Mouse (Mus musculus) spleen, adult 12 weeks (tissue): ENCODE results near the gene Smim1.

Source experiments
- DNase-seq: peaks from one replicate; pipeline ENCODE4 v3.0.0; 2022; ENCODE audit warnings: low spot score

Gene Smim1

DNA sequence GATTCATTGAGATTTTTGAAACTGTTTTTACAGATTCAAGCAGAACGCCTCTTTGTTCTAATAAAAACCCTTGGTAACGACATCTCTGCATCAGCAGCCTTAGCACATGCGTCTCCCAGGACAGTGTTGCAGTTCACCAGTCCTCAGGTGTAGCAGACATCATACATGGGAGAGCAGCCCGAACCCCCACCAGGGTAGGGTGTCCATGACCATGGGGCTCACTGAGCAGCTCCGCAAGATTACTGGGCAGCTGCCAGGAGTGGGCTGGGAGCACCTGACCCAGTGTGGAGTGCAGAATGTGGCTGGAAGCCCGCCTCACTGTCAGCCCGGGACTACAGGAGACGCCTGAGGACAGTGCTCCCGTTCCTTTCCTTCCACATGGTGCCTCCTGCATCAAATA lies 4.6 kb downstream of the Smim1 start:
- no peak for DNase-seq

DNA sequence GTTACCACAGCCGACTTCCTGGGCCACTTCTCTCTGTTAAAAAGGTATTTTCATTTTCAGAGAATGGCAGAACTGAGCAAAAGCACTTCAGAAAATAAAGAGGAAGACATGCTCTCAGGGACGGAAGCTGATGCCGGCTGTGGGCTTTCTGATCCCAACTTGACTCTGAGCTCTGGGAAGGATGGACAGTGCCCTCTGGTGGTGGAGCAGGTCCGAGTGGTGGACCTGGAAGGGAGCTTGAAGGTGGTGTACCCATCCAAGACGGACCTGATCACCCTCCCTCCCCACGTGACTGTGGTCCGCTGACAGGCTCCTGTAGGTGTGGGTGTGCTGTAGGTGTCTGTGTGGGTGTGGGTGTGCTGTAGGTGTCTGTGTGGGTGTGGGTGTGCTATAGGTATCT lies 6.5 kb downstream of the Smim1 start:
- no peak for DNase-seq

DNA sequence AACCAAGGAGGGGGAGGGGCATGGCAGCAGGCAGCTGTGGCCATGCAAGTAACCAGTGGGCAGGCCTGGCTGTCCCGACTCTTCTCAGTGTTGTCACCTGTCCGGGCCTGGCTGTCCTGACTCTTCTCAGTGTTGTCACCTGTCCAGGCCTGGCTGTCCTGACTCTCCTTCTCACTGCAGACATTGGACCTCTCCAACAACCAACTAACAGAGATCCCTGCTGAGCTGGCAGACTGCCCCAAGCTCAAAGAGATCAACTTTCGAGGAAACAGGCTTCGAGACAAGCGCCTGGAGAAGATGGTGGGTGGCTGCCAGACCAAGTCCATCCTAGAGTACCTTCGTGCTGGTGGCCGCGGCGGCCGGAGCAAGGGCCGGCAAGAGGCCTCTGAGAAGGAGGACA lies 10.6 kb downstream of the Smim1 start:
- DNase-seq, result no peak

DNA sequence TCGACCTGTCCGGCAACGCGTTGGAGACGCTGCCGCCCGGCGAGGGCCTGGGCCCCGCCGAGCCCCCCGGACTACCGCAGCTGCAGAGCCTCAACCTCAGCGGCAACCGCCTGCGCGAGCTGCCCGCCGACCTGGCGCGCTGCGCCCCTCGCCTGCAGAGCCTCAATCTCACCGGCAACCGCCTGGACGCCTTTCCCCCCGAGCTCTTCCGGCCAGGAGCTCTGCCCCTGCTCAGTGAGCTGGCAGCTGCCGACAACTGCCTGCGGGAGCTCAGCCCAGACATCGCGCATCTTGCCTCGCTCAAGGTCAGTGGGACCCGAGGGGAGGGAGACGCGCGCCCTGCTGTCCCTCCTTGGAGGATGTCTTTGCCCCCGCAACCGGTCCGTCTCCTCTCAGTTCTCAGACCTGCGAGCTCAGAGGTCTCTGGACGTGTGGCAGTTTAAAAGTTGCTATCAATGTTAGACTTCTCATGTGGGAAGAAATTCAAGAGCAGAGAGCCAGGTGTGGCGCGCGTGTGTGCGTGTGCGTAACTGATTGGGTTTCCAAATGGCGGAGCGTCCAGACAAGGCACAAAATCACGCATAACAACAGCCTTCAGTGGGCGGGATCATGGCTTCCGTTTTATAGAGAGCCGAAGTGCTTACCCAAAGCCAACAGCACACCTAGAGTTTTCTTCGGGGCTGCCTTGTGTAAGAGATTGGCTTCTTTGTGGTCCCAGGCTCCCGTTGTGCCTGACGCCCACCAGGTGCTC lies 13.7 kb downstream of the Smim1 start:
- no peak for DNase-seq

DNA sequence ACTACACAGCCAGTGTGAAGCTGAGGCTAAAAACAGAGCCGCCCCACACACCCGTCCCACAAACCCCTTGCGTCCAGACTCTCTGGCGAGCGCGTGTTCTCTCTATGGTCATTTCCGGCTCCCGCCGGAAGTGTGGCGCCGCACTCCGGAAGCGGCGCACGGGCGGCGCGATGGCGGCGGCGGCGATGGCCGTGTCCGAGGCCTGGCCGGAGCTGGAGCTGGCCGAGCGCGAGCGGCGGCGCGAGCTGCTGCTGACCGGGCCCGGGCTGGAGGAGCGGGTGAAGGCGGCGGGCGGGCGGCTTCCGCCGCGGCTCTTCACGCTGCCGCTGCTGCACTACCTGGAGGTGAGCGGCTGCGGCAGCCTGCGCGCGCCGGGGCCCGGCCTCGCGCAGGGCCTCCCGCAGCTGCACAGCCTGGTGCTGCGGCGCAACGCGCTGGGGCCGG lies 14.4 kb downstream of the Smim1 start, which contains the start of gene Lrrc47:
Gene Lrrc47 (plus strand): TSS at position 86 of the 444 bp plus-strand sequence.
- peak; percentile 68 for DNase-seq

DNA sequence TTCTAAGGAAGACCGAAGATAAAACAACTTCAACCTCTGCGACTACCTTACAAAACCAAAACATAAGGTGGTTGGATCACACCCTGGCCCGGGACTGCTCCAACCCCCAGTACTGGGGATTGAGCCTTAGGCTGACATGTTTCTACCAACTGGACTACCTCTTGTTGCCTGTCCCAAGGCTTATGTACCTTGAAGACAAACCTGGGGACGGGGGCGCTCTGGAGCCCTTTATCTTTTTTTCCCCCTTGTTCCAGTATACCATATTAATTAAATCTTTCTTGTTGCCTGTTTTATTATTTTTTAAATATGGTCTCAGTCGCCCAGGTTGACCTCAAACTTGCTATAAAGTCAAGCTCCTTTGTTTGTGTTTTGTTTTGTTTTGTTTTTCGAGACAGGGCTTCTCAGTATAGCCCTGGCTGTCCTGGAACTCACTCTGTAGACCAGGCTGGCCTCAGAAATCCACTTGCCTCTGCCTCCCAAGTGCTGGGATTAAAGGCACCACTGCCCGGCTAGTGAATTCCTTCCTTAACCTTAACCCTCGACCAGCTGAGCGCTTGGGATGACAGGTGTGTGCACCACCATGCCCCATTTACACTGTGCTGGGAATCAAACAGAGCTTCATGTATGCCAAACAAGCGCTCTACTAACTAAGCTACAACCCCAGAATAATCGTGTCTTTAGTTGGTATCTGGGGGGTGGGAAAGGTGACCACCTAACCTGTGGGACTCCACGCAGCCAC lies 15.0 kb downstream of the Smim1 start:
- DNase-seq, result no peak

DNA sequence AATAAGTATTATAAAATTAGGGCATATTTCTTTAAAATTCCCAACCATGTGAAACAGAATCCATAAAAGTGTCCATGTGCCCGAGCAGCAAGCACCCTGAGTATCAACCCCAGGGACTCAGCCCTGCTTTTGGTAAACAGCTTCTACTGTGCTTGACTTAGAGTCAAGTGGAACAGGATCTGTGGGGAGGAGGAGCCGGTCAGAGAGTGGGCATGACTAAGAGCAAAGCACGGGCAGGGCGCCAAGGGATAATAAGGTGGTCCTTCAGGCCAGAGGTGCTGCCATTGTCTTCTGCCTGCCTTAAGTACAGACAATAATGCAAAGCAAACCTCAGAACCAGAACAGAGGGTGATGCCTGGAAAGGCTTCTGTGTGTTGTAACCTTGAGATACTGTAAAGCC lies 18.3 kb downstream of the Smim1 start:
- DNase-seq, result no peak

DNA sequence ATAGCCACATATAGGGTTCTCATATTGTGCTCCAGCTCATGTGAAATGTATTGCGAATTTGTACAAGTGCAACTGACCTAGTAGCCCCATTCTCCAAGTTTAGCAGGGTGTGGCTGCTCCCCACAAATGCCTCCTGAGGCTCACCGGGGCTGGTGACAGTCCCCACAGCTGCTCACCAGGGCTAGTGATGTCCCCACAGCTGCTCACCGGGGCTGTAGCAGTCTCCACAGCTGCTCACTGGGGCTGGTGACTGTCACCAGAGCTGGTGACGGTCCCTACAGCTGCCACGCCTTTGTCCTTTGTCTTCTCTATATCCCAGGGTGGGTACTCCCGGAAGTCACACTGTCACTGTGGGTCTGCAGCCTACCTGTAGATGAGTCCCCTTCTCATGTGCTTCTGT lies 19.8 kb downstream of the Smim1 start:
- DNase-seq, result no peak

DNA sequence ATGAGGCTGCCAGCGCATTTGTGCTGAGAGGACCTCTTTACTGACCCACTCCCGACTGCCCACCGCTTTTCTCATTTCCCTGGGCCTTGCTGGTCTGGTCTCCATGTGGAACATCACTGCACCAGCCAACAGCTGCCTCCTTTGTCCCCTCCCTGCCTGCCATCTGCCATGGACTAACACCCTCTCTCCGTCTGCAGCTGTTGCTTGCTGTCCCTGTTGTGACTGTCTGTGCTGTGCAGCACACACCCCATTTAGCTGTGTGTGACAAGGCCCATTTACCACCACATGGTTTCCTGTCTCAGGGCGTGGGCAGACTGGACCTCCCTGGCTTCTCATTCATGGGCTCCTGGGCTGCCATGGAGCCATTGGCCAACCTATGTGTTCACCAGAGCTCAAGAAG lies 20.5 kb downstream of the Smim1 start:
- no peak for DNase-seq

DNA sequence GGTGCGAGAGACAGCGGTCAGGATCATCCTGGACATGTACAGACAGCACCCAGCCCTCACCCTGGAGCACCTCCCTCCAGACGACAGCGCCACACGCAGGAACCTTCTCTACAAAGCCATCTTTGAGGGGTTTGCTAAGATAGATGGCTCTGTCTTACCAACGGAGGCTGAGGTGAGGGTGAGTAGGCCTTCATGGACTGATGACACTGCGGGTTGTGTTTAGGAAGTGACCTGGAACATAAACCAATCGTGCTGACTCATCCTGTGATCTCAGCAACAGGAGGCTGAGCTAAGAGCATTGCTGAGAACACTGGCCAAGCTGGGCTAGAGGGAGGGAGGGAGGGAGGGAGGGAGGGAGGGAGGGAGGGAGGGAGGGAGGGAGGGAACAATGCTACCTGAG lies 32.5 kb downstream of the Smim1 start:
- no peak for DNase-seq

DNA sequence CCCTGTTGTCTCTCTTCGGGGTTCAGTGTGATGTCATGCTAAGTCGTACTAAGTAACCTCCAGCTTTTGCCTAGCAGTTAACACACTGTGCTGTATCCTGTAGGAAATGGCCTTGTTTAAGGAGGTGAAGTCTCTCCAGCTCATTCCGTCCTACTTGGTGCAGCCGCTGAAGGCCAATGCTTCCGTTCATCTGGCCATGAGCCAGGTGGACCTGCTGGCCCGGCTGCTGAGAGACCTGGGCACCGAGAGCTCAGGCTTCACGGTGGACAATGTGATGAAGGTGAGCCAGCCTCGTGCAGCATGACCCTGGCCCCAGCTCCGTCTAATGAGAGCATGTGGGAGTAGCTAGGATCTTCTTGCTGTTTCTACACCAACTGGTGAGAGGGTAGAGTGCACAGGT lies 33.3 kb downstream of the Smim1 start:
- DNase-seq, result no peak

DNA sequence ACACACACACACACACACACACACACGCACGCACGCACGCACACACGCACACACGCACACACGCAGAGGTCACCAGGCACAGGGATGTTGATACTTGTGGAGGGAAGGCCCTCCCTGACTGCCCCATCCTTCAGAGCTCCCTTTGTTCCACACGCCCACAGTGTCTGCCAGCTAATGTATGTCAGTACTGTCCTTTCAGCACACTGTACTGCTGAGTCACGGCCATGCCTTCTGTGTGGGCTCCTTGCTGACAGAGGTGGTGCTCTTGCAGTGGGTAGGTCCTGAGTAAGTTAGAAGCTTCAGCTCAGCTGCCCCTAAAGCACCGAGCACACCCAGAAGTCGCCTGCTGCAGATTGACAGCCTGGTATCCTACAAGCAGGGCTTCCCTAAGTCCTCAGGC lies 45.6 kb downstream of the Smim1 start:
- DNase-seq, result no peak

DNA sequence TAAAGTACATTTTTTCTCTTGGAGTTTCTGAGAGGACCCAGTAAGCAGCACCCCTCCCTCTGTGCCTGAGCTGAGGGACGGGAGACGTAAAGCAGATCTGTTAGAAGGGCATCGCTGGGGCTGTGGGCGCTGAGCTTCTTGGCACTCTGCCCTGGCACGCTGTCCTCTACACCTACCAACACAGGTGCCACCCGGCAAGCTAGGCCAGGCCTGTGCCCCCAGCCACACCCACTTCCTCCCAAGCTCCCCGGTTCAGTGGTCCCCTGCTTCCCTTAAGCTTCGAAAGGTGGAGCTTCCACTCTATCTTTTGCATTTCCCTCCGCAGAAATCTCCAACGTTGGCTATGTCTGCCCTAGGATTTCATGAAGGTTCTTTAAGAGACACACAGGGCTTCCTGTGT lies 46.8 kb downstream of the Smim1 start:
- DNase-seq, result no peak

DNA sequence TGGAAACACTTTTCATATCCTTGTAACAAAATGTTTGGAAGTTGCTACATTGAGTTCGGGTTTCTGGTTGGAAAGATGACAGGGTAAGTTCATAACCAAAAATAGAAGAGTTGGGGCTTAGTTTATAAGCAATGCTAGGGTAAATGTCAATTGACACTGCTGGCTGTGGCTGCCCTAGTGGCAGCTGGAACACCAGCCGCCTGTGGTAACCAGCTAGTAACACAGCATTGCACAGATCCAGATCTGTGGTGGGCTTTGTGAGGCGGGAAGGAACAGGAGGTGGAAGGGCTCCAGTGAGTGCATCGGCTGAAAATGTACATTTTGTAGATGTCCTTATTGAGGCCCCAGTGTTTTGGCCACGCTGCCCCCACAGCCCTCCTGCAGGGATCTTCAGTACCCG lies 50.3 kb downstream of the Smim1 start:
- no peak for DNase-seq

DNA sequence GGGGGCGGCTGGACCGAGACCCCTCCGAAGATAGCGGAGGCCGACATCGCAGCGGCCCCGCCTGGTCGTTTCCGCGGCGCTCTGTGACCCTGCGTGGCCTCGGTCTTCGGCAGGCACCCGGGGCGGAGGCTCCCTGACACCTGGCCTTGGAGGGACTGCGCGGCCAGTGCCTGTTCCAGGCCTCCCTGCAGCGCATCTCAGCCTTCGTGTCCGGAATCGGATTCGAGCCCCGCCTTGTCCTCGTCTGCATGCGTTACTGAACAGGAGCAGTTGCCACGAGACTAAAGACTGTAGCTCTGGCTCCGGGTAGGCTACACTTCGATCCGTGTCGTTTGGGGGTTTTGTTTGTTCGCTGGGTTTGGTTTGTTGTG lies 50.8 kb downstream of the Smim1 start:
- DNase-seq, result no peak

DNA sequence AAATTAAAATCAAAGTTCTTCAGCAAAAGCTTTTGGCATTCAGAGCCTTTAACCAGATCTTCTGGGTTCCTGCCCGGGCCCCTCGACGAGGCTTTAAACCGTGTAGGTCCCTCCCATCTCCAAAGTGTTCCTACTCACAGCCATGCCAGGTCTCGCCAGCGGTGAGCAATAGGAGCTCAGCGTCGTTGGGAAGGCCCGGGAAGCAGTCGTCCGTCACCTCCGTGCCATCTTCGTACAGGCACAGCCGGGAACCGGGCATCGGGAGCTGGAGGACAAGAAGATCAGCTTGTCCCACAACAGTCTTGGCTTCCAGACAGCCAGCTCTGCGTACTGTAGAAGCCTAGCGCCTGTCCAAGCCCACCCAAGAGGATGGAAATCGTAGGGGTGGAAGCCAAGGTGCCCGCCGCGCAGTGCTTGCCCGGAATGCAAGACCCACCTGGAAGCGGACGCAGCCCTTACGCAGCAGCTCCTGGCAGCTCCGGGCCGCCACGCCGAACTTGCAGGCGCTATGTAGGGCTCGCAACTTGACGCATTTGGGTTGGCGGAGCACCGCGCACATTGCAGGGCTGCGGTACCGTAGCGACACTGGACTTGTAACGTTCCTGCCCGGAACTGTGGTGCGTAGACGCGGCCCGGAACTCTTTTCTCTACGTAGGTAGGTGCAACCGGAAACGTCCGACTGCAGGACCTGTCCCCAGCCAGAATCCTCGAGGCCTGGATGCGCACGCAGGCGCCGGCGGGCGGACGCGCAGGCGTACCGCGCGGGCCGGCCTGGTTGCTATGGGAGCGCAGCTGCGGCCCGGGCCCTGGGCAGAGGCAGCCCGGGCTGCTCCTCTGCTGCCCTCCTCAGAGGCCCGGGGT lies 51.4 kb downstream of the Smim1 start, which contains the start of the genes Dffb and Cep104:
Gene Dffb (minus strand): TSS at position 696 of the 861 bp plus-strand sequence.
Gene Cep104 (plus strand): TSS at position 764 of the 861 bp plus-strand sequence.
- peak; percentile 86 for DNase-seq
